Mouse (Mus musculus): ENCODE data around the gene Ube2e3. TPM values are rescaled to one million over a fixed set of nuclear protein-coding genes. Genes with fewer than 3 reads are reported as not detected.

The Ube2e3 gene
- polyA plus RNA-seq, 2 experiments, result 90.2 to 155 TPM

DNA sequence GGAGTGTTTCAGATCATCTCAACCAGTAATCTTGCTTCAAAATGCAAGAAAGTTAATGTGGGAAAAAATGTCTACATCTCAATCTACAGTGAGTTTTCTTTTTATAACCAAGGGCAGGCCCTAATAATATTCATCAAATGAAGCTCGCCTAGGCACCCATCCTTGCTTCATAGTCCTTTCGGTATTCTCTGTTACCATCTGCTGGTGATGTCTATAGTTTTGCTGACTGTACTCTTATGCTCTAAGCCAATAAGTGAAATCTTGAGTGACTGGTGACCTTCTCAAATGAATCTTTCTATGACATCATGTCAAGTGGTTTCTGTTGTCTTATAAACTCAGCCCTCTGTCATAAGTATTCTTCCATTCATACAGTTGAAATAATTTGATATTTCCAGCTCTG is 97.1 kb downstream of the Ube2e3 start:
- 82% methylated on average over 2 of the region's 2 CpGs for WGBS
- H3K4me3 ChIP-seq (replicated peaks; ENCODE audit: low read length), result no peak overlapping the region
- peaks cover 6% of the 10 kb centered on the region; the same call in 1 of the 2 replicates for H3K4me1 ChIP-seq (ENCODE audit: control insufficient read depth, insufficient read depth, low read length)
- TF ChIP-seq POLR2A (IDR thresholded peaks at IDR 0.05; ENCODE audit: borderline replicate concordance, extremely low read depth, insufficient read depth, insufficient read length), result no peak
- no peak overlapping the region for H3K9ac ChIP-seq (ENCODE audit: low read depth, low read length, severe bottlenecking)
- DNase-seq (ENCODE audit: low spot score), result no peak
- ATAC-seq (ENCODE audit: low FRiP score, low read depth), result no peak
- no peaks in the 10 kb centered on the region for H3K9me3 ChIP-seq (ENCODE audit: control insufficient read depth, low read length)
- H3K36me3 ChIP-seq (ENCODE audit: control insufficient read depth, insufficient read depth, low read length), result no peaks in the 10 kb centered on the region
- H3K4me2 ChIP-seq (replicated peaks; ENCODE audit: low read depth, low read length, severe bottlenecking), result no peak overlapping the region
- H3K27ac ChIP-seq (replicated peaks; ENCODE audit: low read depth, low read length), result no peak overlapping the region
- H3K27me3 ChIP-seq (ENCODE audit: control insufficient read depth, insufficient read depth, low read length), result no peaks in the 10 kb centered on the region

DNA sequence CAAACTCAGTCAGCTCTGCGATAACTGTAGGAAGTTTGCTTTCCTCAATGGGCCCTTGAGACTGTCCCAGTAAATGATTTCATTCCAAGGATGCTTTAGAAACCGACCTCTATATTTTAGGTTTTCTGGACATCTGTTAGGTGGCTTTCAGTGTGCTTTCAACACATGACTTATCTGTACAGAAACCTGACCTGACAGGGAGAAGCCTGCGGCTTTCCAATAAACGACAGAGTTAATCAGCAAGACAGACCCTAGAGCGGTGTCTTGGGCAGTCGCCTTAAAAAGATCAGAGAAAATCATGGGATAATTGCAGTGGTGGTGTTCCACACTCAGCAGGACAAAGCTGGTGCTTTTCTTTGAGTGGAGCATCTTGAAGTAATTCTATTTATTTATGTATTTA is 97.5 kb downstream of the Ube2e3 start:
- DNase-seq (ENCODE audit: low spot score) (no peak), ATAC-seq (ENCODE audit: low FRiP score, low read depth) (no peak)
- Histone ChIP-seq H3K27ac (replicated peaks; ENCODE audit: low read depth, low read length) (no peak overlapping the region), H3K9ac (ENCODE audit: low read depth, low read length, severe bottlenecking) (no peak overlapping the region), H3K9me3 (ENCODE audit: control insufficient read depth, low read length) (no peaks in the 10 kb centered on the region), H3K4me2 (replicated peaks; ENCODE audit: low read depth, low read length, severe bottlenecking) (no peak overlapping the region), H3K4me3 (replicated peaks; ENCODE audit: low read length) (no peak overlapping the region), H3K4me1 (ENCODE audit: control insufficient read depth, insufficient read depth, low read length) (peaks cover 6% of the 10 kb centered on the region; the same call in 1 of the 2 replicates), H3K36me3 (ENCODE audit: control insufficient read depth, insufficient read depth, low read length) (no peaks in the 10 kb centered on the region), H3K27me3 (ENCODE audit: control insufficient read depth, insufficient read depth, low read length) (no peaks in the 10 kb centered on the region)
- TF ChIP-seq POLR2A (IDR thresholded peaks at IDR 0.05; ENCODE audit: borderline replicate concordance, extremely low read depth, insufficient read depth, insufficient read length), result no peak
- WGBS, result 17% methylated on average over 6 of the region's 6 CpGs

GRCm38 (mm10) chr2:78970088-78970487 is 102.2 kb downstream of the Ube2e3 start:
- no peaks in the 10 kb centered on the region for H3K36me3 ChIP-seq (ENCODE audit: control insufficient read depth, insufficient read depth, low read length)
- H3K27ac ChIP-seq (replicated peaks; ENCODE audit: low read depth, low read length), result no peak overlapping the region
- no peak overlapping the region for H3K4me2 ChIP-seq (replicated peaks; ENCODE audit: low read depth, low read length, severe bottlenecking)
- TF ChIP-seq POLR2A (IDR thresholded peaks at IDR 0.05; ENCODE audit: borderline replicate concordance, extremely low read depth, insufficient read depth, insufficient read length), result no peak
- H3K4me1 ChIP-seq (ENCODE audit: control insufficient read depth, insufficient read depth, low read length), result no peaks in the 10 kb centered on the region
- H3K9me3 ChIP-seq (ENCODE audit: control insufficient read depth, low read length), result no peaks in the 10 kb centered on the region
- no peak for DNase-seq (ENCODE audit: low spot score)
- H3K4me3 ChIP-seq (replicated peaks; ENCODE audit: low read length), result no peak overlapping the region
- no peak overlapping the region for H3K9ac ChIP-seq (ENCODE audit: low read depth, low read length, severe bottlenecking)
- no peaks in the 10 kb centered on the region for H3K27me3 ChIP-seq (ENCODE audit: control insufficient read depth, insufficient read depth, low read length)
- no peak for ATAC-seq (ENCODE audit: low FRiP score, low read depth)
- WGBS, result 71% methylated on average over 6 of the region's 6 CpGs
